ENCODE assay signal across 12 mouse cellular contexts in genomic region chr5:27842671-27843320, GRCm38 (mm10). TPM values are rescaled to one million over a fixed set of nuclear protein-coding genes. Genes with fewer than 3 reads are reported as not detected.
DNase-seq lines count a peak whose midpoint lies in the region; ATAC-seq lines count a peak whose summit lies in the region.
"Had no signal": no experiment of that assay in that cellular context is flagged by ENCODE, and none has a peak within 500 bp of the region (broad histone marks: within the 10 kb centered on the region; RNA-seq: fewer than 3 reads in every experiment).

No protein-coding gene starts in this region.

- H3K4me1 ChIP-seq in embryonic facial prominence, embryonic 10.5 days: peaks cover 6% of the 10 kb centered on the region
- H3K4me1 ChIP-seq: limb, embryonic 13.5 days had no signal

- DNase-seq in retina, postnatal 1 day: peak; percentile 14
- DNase-seq in retina, embryonic 14.5 days (ENCODE audit: low spot score): no peak
- DNase-seq in left cerebral cortex, postnatal 36 days (ENCODE audit: low spot score in 2 of 2): peak; percentile 52 to 57
- DNase-seq in thymus, postnatal 4 days: no peak
- DNase-seq in kidney, postnatal 10 days: no peak
- DNase-seq in embryonic facial prominence, embryonic 10.5 days (ENCODE audit: low spot score): no peak
- DNase-seq: lung, postnatal 4 days; thymus, adult 18-20 months had no signal

- no peaks in the 10 kb centered on the region for H3K36me3 ChIP-seq in embryonic facial prominence, embryonic 10.5 days (replicated peaks)
- H3K36me3 ChIP-seq: limb, embryonic 13.5 days had no signal

- H3K27ac ChIP-seq in embryonic facial prominence, embryonic 10.5 days (replicated peaks): no peak overlapping the region
- H3K27ac ChIP-seq: limb, embryonic 13.5 days had no signal

- peak; percentile 42 for ATAC-seq in frontal cortex, adult (ENCODE audit: low TSS enrichment)

- 72% methylated on average over 28 of the region's 28 CpGs for WGBS in embryonic facial prominence, embryonic 10.5 days

- H3K9me3 ChIP-seq in embryonic facial prominence, embryonic 10.5 days: no peaks in the 10 kb centered on the region
- H3K9me3 ChIP-seq: limb, embryonic 13.5 days had no signal

- no peak overlapping the region for H3K4me3 ChIP-seq in embryonic facial prominence, embryonic 10.5 days
- H3K4me3 ChIP-seq: limb, embryonic 13.5 days had no signal

- intact Hi-C loops in left cerebral cortex, postnatal 36 days (cut with DNase I): loop anchor here (1.0 to 10.0 kb wide), 2 partner anchors 51 to 232 kb away; partner anchors contain the start of genes Insig1 and Paxip1

- H3K27me3 ChIP-seq in embryonic facial prominence, embryonic 10.5 days (replicated peaks; ENCODE audit: low read depth, poor library complexity, severe bottlenecking): peaks cover 23% of the 10 kb centered on the region

RNA-seq across cellular contexts. Expression of gene Htr5a, which starts 0.8 kb away (rescaled TPM):
- total RNA-seq in left cerebral cortex, postnatal 36 days (2021): 10 to 100 TPM; 12.5 to 14.1 TPM
- polyA plus RNA-seq in embryonic facial prominence, embryonic 10.5 days (2016; fragmentation: Nextera tagmentation; extraction: Ambion mirVana): not detected in 2 replicates
- total RNA-seq: MEL had no signal
- polyA plus RNA-seq: heart, embryonic 16.5 days; limb, embryonic 13.5 days had no signal

RNA-seq across cellular contexts. Expression of gene Paxip1, which starts 51.3 kb away (rescaled TPM):
- total RNA-seq in left cerebral cortex, postnatal 36 days (2021): 10 to 100 TPM; 44.1 to 46.3 TPM
- 57.1 and 63.2 TPM in 2 replicates for polyA plus RNA-seq in embryonic facial prominence, embryonic 10.5 days (2016; fragmentation: Nextera tagmentation; extraction: Ambion mirVana)

Comparison
In these comparisons a context has a peak if more than half of its experiments do, and no peak if none do; other contexts are left out.
1. DNase-seq: peak in retina, postnatal 1 day (single experiment) and left cerebral cortex, postnatal 36 days (2 of 2); none in retina, embryonic 14.5 days (single experiment), thymus, postnatal 4 days (single experiment), kidney, postnatal 10 days (single experiment) and embryonic facial prominence, embryonic 10.5 days (single experiment).